Mouse (Mus musculus): ENCODE data around the gene Pfkfb2.
A peak's percentile ranks its signal among the peaks of the same experiment; 100 is the strongest.

The Pfkfb2 gene

GRCm38 (mm10) chr1:130729153-130729552, at the start of gene Pfkfb2:
TSS of gene Pfkfb2 (minus strand) at chr1:130729253.
- no peak for DNase-seq (ENCODE audit: low spot score in 2 of 2)

GRCm38 (mm10) chr1:130776645-130777044, 47.6 kb upstream of the Pfkfb2 start:
- DNase-seq (ENCODE audit: low spot score in 2 of 2), result no peak

DNA sequence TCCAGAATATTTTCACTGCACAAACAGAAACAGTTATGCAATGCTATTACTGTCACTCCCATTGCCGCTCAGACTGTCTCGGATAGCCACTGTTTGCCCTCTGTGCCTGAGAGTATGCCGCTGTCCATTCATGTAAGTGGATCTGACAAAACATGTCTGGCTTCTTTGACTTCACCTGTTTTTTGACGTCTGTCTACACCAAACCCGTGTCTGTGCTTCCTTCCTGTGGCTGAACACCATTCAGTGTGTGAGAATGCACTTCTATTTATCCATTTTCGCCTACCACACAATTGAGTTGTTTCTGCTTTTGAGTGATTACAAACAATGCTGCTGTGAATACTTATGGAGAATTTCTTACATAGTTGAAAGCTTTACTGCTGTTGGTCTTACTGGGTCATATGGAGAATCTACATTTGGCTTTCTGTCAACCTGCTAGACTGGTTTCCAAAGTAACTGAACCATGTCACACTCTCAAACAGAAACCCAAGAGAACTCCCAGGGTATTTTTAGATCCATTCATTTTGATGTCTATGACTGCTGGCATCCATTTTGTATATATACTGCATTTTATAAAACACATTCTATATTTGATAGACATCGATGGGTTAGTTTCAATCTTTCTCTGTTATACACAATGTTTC, 46.8 kb upstream of the Pfkfb2 start:
- no peak for DNase-seq (ENCODE audit: low spot score in 2 of 2)

- no peak for DNase-seq (ENCODE audit: low spot score in 2 of 2)
These were observed 46.2 kb upstream of the Pfkfb2 start for GRCm38 (mm10) chr1:130775234-130775633.

DNA sequence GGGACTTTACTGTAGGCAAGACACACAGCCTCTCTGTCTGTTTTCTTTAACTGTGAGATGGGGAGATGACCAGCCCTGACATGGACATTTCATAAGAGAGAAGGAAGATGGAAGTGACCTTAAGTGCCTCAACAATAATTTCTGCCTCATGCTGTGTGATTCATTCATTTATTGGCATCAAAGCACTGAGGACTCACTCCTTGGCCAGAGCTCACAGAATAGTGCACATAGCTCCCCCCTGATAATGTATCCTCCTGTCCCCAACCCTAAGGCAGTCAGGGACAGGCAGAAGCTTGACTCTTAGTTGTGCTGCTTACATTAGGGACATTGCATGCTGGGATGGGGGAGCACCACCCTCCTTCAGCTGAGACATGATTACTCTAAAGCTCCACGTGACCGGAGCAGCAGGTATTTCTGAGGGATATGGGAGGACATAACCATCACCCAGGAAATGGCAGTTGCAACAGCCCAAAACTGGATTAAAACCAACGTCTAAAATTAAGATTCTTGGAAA, 42.0 kb upstream of the Pfkfb2 start:
- no peak for DNase-seq (ENCODE audit: low spot score in 2 of 2)

DNA sequence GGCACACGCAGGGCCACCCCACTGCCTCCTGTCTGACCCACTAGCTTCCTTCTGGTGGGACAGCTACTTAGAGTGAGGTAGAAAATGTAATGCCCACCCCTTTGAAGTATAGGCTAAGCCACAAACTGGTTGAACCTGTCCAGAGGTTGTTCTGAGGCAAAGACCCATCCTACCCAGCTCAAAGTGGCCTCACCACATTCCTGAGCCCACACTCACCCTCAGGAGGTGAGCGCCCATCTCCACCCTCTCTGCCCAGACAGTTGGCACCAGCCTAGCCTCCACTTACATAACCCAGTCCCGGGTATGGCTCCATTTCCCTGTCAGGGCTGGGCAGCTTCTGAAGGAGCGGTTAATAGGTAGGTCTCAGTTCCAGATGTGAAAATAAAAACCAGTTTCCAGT, 41.4 kb upstream of the Pfkfb2 start:
- DNase-seq (ENCODE audit: low spot score in 2 of 2), result no peak

GRCm38 (mm10) chr1:130769925-130770324, 40.9 kb upstream of the Pfkfb2 start:
- DNase-seq (ENCODE audit: low spot score in 2 of 2), result no peak

DNA sequence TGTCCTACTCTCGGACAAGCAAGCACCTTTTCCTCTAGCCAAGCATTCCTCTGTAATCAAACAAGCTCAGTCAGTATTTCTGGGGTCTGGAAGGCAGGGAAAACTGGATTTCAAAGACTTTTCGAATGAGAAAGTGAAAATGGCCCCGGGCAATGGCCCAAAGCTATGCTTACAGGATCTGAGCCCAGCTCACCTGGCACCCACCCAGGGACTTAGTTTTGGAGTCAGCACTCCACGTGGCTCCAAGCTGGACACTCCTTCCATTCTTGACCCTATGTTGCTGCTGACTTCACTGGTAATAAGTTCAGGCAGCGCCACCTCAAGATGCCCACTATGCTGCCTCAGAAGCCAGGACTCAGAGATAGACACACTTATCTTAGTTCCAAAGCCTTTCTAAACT, 38.0 kb upstream of the Pfkfb2 start:
- no peak for DNase-seq (ENCODE audit: low spot score in 2 of 2)

GRCm38 (mm10) chr1:130764027-130764461, 35.0 kb upstream of the Pfkfb2 start:
- no peak for DNase-seq (ENCODE audit: low spot score in 2 of 2)

DNA sequence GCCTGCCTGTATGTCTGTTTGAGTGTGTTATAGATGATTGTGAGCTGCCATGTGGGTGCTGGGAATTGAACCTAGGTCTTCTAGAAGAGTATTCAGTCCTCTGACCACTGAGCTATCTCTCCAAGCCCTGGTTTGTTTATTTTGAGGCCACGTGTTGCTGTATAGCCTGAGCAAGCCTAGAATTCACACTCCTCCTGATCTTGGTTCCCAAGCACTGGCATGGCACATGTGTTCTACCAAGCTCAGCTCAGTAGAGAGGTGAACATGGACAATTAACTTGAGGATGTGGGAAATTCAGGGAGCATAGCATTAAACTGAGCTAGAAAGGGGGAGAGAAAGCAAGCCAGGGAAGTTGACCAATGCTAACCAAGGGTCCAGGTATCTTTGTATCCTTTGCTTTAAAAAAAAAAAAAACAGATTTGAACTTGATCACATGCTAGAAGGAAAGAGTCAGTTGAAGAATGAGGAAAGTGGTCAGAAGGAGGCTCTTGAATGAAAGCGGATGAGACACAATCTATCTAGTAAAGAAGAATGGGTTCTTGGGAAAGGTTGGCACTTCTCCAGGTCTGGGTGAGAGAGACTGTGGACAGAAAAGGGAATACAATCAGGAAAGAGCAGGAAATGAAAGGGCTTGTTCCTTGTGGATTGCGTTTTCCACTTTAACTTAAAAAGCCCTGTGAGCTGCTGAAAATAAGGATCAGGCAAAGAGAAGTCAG, 33.1 kb upstream of the Pfkfb2 start:
- no peak for DNase-seq (ENCODE audit: low spot score in 2 of 2)

DNA sequence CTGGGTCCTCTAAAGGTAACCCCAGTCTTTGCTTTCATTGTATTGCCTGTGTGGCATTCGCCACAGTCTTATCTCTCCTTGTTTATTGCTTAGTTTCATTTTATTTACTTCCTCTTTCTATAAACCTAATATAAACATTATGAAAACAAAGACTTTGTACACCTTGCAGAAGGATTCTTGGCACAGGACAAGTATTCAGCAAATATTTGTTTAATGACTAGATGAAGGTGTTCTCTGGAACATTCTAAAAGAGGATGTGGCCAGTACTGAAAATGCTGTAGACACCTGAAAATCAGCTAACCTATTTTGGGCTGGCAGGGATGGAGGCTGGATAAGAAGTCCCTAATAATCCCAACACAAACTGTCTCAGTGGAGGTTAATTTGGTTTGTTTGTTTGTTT, 32.5 kb upstream of the Pfkfb2 start:
- DNase-seq (ENCODE audit: low spot score in 2 of 2), result no peak

GRCm38 (mm10) chr1:130759689-130760088, 30.6 kb upstream of the Pfkfb2 start:
- DNase-seq (ENCODE audit: low spot score in 2 of 2), result no peak

DNA sequence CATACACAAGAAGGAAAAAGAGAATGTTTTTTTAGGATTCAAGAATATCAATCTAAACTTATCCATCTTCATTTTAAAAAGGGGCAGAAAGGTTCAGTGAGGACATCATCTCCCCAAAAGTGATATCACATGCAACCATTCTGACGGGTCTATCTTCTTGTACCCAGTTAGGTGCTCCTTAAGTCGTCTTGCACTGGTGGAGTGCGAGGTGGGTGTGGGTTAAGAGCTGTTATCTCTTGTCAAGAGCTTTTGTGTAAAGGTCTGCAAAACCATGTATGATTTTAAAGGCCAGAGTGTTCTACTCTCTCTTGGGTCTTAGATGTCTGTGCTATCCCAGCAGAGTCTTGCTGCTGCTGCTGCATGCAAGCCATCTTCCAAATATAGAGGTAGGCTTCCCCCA, 17.8 kb upstream of the Pfkfb2 start:
- DNase-seq (ENCODE audit: low spot score in 2 of 2), result no peak

- DNase-seq (ENCODE audit: low spot score in 2 of 2), result no peak
These were observed 16.5 kb upstream of the Pfkfb2 start for GRCm38 (mm10) chr1:130745591-130745990.

GRCm38 (mm10) chr1:130744961-130745360, 15.9 kb upstream of the Pfkfb2 start:
- DNase-seq (ENCODE audit: low spot score in 2 of 2), result no peak

DNA sequence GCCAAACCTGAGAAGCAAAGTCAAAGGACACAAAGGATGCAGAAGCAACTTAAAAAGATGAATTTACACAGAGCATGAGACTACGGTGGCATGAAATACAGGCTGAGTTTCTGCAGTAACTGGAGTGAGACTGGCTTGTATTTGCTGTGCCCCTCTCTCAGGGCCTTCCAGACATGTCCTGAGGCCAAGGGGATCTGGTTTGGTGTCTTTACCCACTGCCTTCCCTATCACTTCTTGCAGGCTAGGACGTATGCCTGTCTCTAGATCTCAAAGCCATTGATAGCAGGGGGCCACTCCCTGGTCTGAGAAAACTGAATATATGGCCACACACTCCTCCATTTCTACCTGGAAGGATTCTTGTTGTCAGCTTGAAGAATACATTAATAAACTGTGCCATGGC, 15.2 kb upstream of the Pfkfb2 start:
- no peak for DNase-seq (ENCODE audit: low spot score in 2 of 2)

- DNase-seq (ENCODE audit: low spot score in 2 of 2), result no peak
These were observed 14.7 kb upstream of the Pfkfb2 start for GRCm38 (mm10) chr1:130743775-130744174.

GRCm38 (mm10) chr1:130742201-130742600, 13.1 kb upstream of the Pfkfb2 start:
- no peak for DNase-seq (ENCODE audit: low spot score in 2 of 2)

- DNase-seq (ENCODE audit: low spot score in 2 of 2), result peak in 1 of 2 experiments; percentile 27
These were observed 12.0 kb upstream of the Pfkfb2 start for GRCm38 (mm10) chr1:130740781-130741720.

- DNase-seq (ENCODE audit: low spot score in 2 of 2), result peak in 1 of 2 experiments; percentile 65
These were observed 11.2 kb upstream of the Pfkfb2 start for GRCm38 (mm10) chr1:130740227-130740648.

GRCm38 (mm10) chr1:130739636-130740035, 10.6 kb upstream of the Pfkfb2 start:
- DNase-seq (ENCODE audit: low spot score in 2 of 2), result no peak

DNA sequence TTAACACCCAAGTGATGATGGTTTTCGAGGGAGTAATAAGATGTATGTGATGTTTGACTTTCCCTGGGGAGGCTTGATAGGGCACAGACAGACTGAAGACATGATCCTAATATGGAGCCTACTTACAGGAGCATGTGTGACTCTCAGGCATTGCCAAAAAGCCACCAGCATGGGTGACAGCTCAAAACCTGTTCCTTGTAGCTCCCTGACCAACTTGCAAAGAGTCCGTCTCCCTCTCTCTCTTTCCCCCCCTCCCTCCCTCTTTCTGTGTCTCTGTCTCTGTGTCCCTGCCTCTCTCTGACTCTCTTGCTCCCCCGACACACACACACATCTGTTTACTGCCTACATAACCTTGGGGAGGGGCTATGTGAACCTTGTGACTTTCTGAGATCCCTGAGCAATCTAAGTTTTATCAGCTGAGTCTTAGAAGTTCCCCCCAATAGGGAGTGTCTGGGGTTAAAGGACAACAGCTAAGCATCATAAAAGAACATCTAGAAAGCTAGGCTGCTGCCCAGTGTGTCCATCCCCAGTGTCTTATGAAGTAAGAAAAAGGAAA, 9.6 kb upstream of the Pfkfb2 start:
- no peak for DNase-seq (ENCODE audit: low spot score in 2 of 2)

All from cerebellum, postnatal 4 days (tissue).